Mouse (Mus musculus): ENCODE results near the gene Gatad2b.

- TF ChIP-seq GATA1 (IDR thresholded peaks at IDR 0.05; ENCODE audit: borderline replicate concordance, low read length): no peak
- no peak for TF ChIP-seq FLI1 (IDR thresholded peaks at IDR 0.05; ENCODE audit: low read length)
Observed at GRCm38 (mm10) chr3:90276858-90277257, 16.1 kb upstream of the Gatad2b start.
